Mouse (Mus musculus) embryo, embryonic 9.5 days (tissue): ENCODE data around the gene Map7.

Experiments
- DNase-seq: peaks from one replicate; pipeline ENCODE4 v3.0.0-alpha.2; 2017; ENCODE audit errors: extremely low spot score

Gene Map7

DNA sequence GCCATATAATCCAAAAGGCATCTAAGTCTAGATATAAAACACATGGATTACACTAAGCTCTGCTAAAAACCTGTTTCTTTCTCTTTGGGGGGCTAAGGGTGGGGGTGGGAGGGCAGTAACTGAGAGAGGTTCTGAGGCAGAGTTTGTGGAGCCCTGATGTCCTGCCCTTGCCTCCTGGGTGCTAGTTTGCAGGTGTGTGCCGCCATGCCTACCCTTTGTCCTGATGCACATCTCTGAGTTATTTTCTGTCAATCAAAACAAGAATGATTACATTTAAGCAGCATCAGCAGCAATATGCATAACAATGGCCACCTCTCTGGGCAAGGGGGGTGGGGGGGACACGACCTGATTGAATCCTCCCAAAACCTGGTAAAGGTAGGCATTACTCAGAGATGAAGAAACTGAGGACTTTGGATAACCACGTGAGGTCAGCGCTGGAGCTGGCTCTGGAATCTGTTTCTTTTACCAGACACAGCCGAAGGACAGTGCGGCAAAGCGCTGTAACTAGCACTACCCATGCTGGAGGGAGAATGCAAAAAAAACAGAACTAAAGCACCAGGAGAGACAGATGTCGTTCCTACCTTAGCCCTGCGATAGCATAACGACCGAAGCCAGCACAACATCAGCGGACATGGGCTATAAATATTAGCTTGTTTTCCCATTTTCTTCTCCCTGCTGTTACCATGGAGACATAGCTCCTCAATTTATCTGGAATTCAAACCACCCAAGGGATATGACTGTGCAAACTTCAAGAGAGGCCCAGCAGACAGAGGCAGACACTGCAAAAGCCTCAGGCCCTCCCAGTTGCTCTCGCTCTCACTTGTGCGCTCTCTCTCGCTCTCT is 137.9 kb downstream of the Map7 start:
- DNase-seq: peak; percentile 49

DNA sequence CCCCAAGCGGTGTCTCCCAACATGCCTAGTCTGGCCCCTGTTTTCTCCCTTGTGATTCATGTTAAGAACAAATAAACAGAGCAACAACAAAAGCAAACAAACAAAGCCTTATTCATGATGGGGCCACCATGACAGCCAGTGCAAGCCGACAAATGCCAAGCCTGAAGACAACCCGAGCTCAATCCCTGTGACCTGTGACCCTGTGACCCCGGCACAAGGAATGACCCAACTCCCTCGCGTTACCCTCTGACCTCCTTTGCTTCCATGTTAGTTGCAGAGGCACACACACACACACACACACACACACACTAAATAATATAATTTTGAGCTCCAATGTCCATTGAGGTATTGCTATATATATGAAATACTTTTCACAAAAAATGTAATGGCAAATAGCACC is 139.1 kb downstream of the Map7 start:
- peak; percentile 54 for DNase-seq

DNA sequence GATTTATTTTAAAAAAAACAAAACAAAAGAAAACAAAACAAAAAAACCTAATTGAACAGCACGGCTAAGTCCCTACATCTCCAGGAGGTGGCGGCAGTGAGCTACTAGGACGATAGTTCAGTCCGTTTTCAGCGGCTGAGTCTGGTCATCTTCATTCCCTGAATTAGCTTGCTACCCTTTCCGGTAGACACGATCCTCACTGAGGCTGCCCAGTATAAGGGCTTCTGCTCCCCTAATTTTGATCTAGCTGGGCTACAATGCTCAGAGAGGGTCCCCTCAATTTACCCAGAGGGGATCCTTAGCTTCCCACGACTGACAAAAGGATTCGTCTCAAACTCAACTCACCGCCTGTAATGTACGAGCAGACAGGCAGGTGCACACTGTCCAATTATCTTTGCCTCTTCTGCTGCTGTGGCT is 142.2 kb downstream of the Map7 start:
- peak; percentile 77 for DNase-seq

DNA sequence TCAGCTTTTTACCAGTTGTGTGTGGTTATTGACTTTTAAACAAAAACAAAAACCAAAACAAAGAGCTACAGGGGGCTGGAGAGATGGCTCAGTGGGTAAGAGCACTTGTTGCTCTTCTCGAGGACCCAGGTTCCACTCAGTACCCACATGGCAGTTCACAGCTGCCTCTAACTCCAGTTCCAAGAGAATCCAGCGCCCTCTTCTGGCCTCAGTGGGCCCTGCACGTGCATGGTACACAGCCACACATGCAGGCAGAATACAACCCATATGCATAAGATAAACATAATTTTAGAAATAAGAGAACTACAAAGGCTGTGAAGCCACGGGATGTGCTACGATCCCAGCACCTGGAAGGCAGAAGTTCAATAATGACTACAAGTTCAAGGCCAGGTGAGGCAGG is 147.7 kb downstream of the Map7 start:
- no peak for DNase-seq

DNA sequence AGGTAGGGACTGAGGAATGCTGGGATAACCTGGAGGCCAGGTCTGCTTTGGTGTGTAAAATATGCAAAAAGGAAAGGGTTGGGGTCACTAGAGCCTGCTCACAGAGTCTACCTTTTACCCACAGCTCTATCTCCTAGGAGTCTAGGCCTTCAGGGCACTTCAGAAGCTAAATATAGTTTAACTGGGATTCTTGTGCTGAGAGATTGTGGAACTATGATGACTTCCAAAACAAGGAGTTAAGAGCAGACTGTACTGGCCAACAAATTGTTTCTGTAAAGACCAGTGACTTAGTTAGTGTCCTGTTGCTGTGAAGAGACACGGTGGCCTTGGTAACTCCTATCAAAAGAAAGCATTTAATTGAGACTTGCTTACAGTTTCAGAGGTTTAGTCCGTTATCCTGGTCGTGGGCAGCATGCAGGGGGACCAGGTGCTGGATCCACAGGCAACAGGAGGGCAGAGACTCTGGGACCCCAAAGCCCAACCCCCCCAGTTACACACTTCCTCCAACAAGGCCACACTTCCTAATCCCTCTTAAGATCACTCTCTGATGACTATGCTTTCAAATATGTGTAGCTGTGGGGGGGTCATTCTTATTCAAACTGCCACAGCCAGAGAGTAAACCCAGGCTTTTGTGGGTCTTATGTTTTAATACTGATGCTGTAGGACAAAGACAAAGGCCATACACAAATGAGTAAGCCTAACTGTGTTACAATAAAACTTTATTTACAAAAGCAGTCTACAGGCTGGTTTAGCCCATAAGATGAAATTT is 150.1 kb downstream of the Map7 start:
- DNase-seq: no peak

DNA sequence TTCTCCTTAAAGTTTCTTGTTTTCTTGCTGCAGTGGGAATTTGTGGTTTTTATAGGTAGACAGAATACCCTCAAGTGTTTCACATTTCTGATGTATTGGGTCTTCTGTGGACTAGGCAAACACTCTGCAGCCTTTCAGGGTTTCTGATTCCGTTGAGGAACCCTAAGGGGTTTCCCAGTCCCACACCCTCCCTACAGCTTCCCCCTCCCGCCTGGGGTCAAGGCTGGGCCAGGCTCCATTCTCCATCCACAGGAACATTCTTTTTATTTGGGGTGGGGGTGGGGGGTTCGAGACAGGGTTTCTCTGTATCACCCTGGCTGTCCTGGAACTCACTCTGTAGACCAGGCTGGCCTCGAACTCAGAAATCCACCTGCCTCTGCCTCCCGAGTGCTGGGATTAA is 150.8 kb downstream of the Map7 start:
- DNase-seq: no peak

DNA sequence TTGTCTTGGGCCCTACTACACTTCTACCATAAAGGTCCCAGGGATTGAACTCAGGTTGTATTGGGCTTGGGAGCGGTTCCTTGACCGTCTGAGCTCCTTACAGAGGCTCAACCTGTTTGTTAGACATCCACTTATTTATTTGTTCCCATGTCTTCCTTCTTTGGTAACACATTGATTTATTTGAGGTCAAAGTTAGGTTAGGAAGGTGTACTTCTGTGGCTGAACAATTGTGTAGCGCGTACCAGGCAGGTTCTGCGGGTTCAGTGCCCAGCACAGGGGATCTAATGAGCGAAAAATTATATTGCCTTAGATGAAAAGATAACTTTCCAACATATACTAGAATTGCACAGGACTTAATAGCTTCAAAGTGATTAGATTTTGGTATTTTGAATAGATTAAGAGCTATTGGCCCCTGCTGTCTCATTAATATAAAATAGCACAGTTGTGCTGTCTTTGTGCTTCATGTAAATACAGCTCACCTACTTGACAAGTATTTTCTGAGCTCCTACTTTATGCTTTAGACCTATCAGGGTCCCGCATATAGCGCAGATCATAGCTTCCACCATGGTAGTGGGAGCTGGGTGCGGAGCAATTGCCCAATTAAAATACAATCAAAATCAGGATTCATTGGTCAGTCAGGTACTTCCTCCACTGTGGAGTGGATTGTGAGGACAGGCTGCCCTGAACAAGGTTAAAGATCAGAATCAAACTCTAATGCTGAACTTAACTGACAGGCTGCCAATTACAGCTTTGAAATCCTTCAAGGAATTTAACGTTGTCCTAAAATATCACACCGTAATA is 162.9 kb downstream of the Map7 start:
- DNase-seq: peak; percentile 15

DNA sequence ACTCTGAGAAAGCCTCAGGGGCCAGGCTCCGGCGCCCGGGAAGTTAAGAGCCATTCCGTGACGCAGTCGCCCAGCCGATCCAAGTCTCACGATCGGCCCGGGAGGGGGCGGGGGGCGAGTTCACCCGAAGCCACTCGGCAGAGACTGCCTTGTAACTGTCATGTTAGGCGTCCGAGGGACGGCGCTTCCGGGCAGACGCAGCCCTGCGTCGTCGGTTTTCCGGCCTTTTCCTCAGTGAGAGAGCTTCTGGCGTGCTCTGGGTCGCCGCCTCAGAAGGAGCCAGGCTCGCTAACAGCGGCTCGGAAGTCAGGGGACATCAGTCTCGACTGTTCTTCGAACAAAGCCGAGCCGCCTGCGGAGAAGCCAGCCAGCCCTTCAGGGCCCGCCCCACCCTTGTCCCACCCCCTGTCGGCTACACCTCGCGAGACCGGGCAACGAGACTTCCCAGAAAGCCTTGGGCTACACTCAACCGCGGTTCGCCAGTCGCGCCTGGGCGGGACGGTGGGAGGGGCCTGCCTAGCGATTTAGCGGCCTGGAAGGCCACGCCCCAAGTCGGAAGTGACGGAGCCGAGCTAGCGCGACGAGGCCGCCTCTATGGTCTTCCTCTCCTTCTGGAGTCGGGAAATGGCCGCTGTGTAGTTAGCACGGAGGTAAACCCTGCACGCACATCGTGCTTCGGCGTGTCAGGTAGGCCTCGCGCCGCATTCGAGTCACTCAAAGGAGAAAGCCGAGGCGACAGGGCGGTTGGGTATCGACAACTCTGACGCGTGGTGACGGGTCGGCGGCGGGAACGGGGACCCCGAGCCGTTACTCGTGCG is 163.9 kb downstream of the Map7 start, which contains the start of gene Bclaf1:
TSS of gene Bclaf1 (plus strand) at position 552 of the 818 bp plus-strand sequence.
- peak; percentile 100 for DNase-seq

DNA sequence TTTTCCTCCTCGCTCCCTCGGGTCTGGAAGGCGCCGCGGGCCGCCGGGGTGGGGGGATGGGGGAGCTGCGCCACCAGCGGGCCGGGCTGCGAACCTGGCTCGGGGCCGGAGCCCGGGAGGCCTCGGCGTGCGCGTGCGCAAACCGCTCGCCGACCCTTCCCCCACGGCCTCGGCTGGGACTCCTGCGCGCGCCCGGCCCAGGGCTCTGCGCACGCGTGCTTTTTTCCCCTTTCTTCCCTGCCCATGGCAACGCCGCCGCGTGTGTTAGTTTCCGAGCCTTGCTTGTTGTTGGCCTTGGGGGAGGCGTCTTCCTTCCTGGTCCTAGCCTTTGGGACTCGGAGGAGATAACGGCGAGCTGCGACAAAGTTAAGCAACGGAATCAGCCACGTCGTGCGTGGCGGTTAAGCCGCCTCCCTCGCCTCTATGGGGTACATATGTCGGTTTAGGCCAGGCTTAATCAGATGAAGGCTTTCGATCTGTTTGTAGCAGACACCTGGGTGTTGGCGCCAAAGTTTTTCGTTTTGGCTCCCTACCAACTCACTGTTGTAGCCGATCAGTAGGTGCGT is 164.5 kb downstream of the Map7 start:
- DNase-seq: peak; percentile 86

DNA sequence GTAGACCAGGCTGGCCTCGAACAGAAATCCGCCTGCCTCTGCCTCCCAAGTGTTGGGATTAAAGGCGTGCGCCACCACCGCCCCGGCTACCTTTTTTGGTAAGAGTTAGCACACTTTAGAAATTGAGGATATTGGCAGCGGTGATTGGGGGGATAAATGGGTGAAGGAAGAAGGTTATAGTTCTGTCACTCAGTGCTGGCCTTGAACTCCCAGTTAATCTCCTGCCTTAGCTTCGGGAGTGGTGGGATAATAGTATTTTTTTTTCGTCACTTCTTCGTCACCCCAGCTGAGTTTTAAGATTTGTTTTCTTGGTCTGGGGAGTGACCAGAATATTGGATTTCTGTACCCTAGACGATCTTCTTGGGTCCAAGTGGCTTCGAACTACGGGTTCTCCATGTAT is 165.2 kb downstream of the Map7 start:
- no peak for DNase-seq

DNA sequence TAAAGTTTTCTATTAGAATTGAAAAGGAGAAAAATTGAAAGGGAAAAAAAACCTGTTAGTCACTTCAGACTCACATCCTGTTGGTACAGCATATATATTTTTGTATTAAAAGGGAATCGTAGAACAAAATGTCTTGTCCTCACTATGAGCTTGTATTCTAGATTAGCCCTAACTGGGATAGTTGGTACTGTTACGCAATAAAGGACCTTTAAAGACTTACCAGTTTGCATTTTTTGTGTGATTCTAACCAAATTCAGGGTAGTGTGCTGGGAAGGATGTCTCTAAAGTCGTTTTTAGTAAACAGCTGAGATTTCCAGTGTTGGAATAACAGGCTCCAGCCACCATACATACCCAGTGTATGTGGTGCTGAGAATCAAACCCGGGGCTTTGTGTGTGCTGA is 165.7 kb downstream of the Map7 start:
- DNase-seq: no peak

DNA sequence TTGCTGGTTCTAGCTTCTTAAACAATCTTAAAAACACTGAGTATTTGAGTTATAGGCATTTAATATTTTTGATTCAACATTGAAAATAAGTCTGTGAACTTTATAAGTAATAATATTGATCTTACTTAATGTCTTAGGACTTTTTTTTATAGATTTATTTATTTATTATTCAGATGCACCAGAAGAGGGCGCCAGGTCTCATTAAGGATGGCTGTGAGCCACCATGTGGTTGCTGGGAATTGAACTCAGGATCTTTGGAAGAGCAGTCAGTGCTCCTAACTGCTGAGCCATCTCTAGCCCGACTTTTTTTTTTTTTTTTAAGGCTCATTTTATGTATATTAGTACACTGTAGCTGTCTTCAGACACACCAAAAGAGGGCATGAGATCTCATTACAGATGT is 166.5 kb downstream of the Map7 start:
- no peak for DNase-seq

DNA sequence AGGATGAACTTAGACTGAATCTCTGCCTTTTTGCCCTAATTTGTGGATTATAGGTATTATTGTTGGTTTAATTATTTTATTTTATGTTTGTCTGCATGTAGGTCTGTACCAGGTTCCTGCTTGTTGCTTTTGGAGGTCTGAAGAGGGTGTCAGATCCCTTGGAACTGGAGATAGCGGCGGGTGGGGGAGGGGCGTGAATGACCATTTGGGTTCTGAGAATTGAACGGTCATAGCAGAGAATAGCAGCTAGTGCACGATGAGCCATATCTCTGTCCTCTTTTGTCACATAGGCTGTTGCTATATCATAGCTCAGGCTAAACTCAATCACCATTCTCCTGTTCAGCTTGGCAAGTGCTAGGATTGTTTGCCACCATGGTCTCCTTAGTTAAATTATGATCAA is 169.2 kb downstream of the Map7 start:
- DNase-seq: no peak

DNA sequence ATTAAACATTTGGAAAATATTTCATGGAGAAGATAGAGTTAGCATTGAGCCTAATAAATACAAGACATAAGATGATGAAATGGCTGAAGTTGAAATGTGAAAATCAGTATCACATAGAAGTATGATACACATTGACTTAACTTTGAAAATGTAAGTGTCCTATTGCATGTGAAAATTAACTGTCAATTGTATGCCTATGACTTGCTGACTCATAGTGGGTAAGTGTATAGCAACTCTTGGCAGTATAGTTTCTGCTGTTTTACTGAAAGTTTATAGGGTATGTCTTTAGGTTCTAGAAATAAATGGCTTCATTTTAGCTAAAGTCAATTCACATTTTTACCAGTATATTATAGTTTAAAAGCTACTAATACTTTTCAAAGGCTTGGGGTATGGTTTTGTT is 178.0 kb downstream of the Map7 start:
- no peak for DNase-seq
